Mouse (Mus musculus) forelimb bud, embryonic 11.5 days (tissue): Measurements from ENCODE around the gene Rnf24.

Experiments
- DNase-seq: peaks from one replicate; pipeline ENCODE4 v3.0.0-alpha.2; 2012; ENCODE audit warnings: low read depth, low spot score

Gene Rnf24

DNA sequence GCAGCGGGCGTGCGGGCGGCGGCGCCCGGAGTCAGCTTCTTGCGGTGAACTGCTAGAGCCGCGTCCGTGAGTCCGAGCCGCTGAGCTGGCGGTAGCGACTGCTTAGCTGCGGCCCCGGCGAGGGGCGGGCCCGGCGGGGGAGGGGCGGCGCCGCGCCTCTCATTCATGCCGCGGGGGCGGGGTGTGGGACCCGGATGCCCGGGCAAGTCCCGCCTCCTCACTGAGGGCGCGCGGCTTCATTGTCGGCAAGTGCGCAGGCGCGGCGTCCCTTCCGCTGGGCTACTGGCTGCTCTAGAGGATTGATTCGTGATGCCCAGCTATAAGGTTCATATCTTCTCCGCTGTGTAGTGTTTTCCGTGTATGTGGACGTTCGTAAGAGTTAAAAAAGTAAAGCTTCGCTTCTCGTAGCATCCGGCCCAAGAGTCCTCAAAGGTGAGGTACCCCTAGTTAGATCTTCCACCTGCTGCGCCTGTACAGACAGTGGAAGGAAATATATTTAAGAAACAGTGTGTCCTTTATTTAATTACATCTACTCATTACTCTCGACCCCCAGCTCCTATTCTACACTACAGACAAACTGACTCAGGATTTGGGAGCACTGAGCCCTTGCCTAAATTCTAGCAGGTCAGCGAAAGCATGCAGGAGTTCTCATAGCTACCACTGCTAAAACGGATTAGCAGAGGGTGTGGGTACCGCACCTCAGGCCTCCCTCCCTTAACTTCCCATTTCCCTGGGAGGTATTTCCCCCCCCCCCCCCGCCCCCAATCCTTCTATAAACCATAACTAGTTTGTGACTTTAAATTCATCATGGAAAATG is at the start of gene Rnf24:
Gene Rnf24, minus strand, starts transcription at position 146 of the 817 bp plus-strand sequence.
- peak; percentile 93 for DNase-seq

DNA sequence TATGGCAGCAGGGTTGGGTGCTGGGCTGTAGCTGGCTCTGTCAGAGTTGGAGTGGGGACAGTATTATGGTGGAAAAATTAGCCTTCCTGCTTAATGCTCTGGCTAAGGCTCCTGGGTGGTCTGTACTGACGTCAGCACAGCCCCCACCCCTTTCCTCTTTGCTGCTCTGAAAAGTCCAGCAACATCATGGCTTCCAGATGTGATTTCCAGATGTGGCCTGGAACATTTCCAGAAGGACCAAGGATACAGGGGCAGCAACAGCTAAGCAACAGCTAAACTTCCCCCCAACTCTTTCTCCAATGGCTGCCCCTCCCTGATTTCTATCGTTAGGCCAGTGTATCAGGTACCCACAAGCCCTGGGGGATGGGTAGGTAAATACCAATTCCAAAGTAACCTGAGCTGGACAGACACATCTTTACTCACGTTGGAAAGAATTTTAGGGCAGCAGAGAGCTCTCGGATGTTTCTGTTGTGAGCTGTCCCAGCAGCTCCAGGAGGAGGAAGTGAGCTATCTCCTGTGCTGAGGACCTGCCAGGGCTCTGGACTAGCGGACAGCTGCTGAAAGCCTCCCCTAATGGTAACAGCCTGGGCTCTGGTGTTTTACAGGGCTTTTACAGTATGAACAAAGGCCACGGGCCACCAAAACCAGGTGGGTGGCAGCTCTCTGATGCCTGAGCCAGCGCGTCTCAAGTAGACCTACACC is 49.3 kb upstream of the Rnf24 start:
- peak; percentile 89 for DNase-seq

- no peak for DNase-seq
Measured at GRCm38 (mm10) chr2:131400846-131401245, 48.2 kb upstream of the Rnf24 start.

DNA sequence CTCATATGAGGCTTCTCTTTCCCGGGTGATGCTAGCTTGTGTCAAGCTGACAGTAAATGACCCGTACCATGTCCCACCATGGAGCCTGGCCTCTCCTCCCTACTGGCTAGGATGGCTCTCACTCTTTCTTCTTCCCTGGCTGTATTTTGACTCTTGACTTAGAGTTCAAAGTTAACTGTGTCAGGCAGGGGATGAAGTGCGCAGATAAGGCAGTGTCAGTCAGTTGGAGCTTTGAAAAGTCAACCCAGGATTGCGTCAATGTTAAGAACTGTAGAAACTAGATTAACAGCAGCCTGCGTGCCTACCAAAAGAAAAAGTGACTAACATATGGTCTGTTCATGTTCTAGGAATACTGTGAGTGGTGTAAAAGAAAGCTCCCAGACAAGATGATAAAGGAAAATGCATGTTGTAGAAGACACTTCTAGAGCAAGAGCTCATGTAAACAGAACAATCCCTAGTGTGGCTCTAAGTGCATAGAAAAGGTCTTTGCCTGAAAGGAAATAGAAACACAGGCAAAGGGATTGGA is 44.7 kb upstream of the Rnf24 start:
- no peak for DNase-seq

- no peak for DNase-seq
Measured at GRCm38 (mm10) chr2:131386350-131386962, 33.8 kb upstream of the Rnf24 start.

GRCm38 (mm10) chr2:131385176-131385575 is 32.5 kb upstream of the Rnf24 start:
- DNase-seq = no peak

DNA sequence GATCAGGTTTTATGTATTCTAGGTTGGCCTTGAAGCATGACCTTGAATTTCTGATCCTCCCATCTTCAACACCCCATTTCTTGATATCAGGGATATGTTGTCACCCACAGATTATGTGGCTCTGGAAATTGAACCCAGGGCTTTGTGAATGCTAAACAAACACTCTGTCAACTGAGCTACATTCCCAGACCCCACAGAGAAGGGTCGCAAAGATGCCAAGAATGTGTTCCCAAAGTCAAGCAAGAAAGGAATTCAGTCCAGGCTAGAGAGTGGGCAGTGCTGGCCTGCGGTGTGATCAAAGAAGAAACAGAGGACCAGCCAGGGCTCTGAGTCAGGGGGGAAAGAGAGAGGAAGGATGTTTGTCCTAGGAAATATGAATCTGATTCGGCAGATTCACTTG is 26.8 kb upstream of the Rnf24 start:
- DNase-seq = no peak

GRCm38 (mm10) chr2:131378872-131379271 is 26.2 kb upstream of the Rnf24 start:
- DNase-seq = no peak

GRCm38 (mm10) chr2:131377055-131377454 is 24.4 kb upstream of the Rnf24 start:
- no peak for DNase-seq

GRCm38 (mm10) chr2:131373656-131374055 is 21.0 kb upstream of the Rnf24 start:
- no peak for DNase-seq

GRCm38 (mm10) chr2:131372276-131372877 is 19.7 kb upstream of the Rnf24 start:
- DNase-seq = no peak

GRCm38 (mm10) chr2:131371811-131372210 is 19.1 kb upstream of the Rnf24 start:
- no peak for DNase-seq

- DNase-seq = no peak
Measured at GRCm38 (mm10) chr2:131370828-131371227, 18.1 kb upstream of the Rnf24 start.

DNA sequence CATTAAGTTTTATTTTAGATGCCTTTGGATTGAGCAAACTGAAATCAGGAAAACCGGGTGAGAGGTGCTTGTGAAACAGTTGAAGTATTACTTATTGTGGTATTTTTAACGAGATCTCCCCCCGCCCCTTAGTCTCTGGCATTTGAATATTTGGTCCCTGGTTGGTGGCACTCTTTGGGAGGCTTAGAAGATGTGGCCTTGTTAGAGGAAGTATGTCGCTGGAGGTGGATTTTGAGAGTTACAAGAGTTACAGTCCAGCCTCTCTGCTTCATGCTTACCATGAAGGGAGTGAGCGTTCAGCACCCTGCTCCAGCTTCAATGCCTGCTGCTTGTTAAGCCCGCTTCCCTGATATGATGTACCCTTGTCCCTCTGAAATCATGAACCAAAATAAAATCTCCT is 12.0 kb upstream of the Rnf24 start:
- DNase-seq = no peak

- no peak for DNase-seq
Measured at GRCm38 (mm10) chr2:131358481-131358880, 5.8 kb upstream of the Rnf24 start.

DNA sequence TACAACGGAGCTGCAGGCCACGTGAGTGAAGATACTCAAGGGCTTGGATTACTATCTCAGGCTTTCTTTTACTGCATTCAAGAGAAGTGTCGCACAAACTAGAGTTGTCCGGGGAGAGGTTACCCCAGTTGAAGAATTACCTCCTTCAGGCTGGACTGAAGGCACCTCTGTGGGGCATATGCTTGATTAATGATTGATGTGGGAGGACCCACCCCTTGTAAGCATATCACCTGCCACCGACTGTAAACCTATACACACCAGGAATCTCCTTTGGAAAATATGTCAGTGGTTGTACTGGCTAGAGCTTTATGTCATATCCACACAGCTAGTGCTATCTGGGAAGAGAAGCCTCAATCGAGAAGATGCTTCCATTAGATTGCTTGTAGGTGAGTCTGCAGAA is 1.4 kb upstream of the Rnf24 start:
- DNase-seq = no peak

DNA sequence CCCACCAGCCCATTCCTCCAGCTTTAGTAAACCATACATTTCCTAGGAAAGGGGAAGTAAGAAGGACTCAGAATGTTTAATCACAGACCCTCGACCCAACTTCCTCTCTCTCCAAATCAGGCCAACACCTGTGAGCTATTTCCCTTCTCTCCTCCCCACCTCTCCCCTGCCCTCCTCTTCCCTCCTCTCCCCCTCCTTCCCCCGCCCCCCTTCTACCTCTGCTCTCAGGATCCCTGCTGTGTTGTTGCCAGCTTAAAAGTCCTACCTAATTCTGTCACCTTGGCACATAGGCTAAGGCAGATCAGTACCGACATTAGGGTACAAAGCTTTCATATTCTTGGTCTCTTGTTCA is 848 bp upstream of the Rnf24 start:
- no peak for DNase-seq

- DNase-seq = peak; percentile 46
Measured at GRCm38 (mm10) chr2:131351968-131352746, 535 bp downstream of the Rnf24 start.

GRCm38 (mm10) chr2:131351471-131351870 is 1.2 kb downstream of the Rnf24 start:
- DNase-seq = no peak

DNA sequence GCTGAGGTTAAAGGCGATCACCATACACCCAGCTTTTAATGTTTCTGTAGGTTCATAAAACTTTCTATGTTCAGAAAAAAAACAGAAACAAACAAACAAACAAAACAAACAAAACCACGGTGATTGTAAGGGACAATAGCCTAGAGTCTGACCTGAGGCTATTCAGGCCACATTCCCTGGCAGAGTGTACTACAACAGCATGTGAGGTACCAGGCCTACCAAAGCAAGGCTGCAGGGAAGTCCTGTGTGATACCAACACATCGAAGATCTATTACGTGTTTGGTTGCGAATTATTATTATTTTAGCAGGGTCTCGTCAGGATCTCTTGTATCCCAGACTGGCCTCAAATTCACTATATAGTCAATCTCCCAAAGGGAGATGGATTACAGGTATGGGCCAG is 2.4 kb downstream of the Rnf24 start:
- no peak for DNase-seq

DNA sequence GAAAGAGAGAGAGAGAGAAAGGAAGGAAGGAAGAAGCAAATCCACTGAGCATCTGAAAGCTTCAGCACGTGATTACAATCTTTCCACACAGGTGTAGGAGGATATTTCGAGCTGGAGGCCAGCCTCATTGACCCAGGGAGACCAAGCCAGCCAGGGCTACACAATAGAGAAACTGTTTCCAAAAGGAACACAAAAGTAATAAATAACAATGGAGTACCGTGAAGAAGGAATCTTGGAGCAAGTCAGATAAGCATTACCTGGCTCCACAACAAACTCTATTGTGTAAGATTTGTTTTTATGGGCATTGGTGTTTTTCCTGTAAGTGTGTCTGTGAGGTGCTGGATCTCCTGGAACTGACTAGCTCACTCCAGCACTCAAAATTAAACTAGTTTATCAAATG is 7.1 kb downstream of the Rnf24 start:
- DNase-seq = no peak
